Mouse (Mus musculus) heart, adult 11 months (tissue): ENCODE results near the gene Hmgb1.

ENCODE experiments used
- DNase-seq: peaks from one replicate; pipeline ENCODE4 v3.0.0; 2022

Hmgb1 gene

GRCm38 (mm10) chr5:149184104-149184843 lies at the start of gene Hmgb1, which contains the start of gene Uspl1:
TSS of gene Hmgb1 (minus strand) at chr5:149184489.
TSS of gene Uspl1 (plus strand) at chr5:149184350.
- DNase-seq = peak; percentile 100

- peak; percentile 93 for DNase-seq
Measured at GRCm38 (mm10) chr5:149229619-149230339, 45.5 kb upstream of the Hmgb1 start.

- DNase-seq = peak; percentile 100
Measured at GRCm38 (mm10) chr5:149228700-149229618, 44.7 kb upstream of the Hmgb1 start.

GRCm38 (mm10) chr5:149224666-149225065 lies 40.4 kb upstream of the Hmgb1 start:
- no peak for DNase-seq

- peak; percentile 90 for DNase-seq
Measured at GRCm38 (mm10) chr5:149221355-149221754, 37.1 kb upstream of the Hmgb1 start.

- no peak for DNase-seq
Measured at GRCm38 (mm10) chr5:149219493-149219892, 35.2 kb upstream of the Hmgb1 start.

- no peak for DNase-seq
Measured at GRCm38 (mm10) chr5:149217524-149218357, 33.5 kb upstream of the Hmgb1 start.

GRCm38 (mm10) chr5:149215540-149215939 lies 31.3 kb upstream of the Hmgb1 start:
- DNase-seq = no peak

- no peak for DNase-seq
Measured at GRCm38 (mm10) chr5:149212806-149213205, 28.5 kb upstream of the Hmgb1 start.

- DNase-seq = no peak
Measured at GRCm38 (mm10) chr5:149211041-149211440, 26.8 kb upstream of the Hmgb1 start.

GRCm38 (mm10) chr5:149209328-149209727 lies 25.0 kb upstream of the Hmgb1 start:
- peak; percentile 90 for DNase-seq

GRCm38 (mm10) chr5:149208776-149209175 lies 24.5 kb upstream of the Hmgb1 start:
- DNase-seq = peak; percentile 19

- peak; percentile 82 for DNase-seq
Measured at GRCm38 (mm10) chr5:149207661-149208060, 23.4 kb upstream of the Hmgb1 start.

GRCm38 (mm10) chr5:149206286-149206685 lies 22.0 kb upstream of the Hmgb1 start:
- peak; percentile 36 for DNase-seq

GRCm38 (mm10) chr5:149205265-149205664 lies 21.0 kb upstream of the Hmgb1 start:
- peak; percentile 82 for DNase-seq

GRCm38 (mm10) chr5:149204822-149205221 lies 20.5 kb upstream of the Hmgb1 start:
- DNase-seq = peak; percentile 75

- DNase-seq = peak; percentile 84
Measured at GRCm38 (mm10) chr5:149203796-149204375, 19.6 kb upstream of the Hmgb1 start.

GRCm38 (mm10) chr5:149202941-149203340 lies 18.7 kb upstream of the Hmgb1 start:
- peak; percentile 80 for DNase-seq

- no peak for DNase-seq
Measured at GRCm38 (mm10) chr5:149198782-149199181, 14.5 kb upstream of the Hmgb1 start.

- peak; percentile 46 for DNase-seq
Measured at GRCm38 (mm10) chr5:149196611-149197010, 12.3 kb upstream of the Hmgb1 start.

- DNase-seq = no peak
Measured at GRCm38 (mm10) chr5:149190160-149190559, 5.9 kb upstream of the Hmgb1 start.

GRCm38 (mm10) chr5:149185806-149186205 lies 1.5 kb upstream of the Hmgb1 start:
- DNase-seq = peak; percentile 72
